Mouse (Mus musculus) neural tube, embryonic 10.5 days (tissue): ENCODE measurements around the gene Glb1l2.
A peak's percentile ranks its signal among the peaks of the same experiment; 100 is the strongest.

Experiments used
- DNase-seq: peaks from one replicate; pipeline ENCODE4 v3.0.0-alpha.2; 2017; ENCODE audit warnings: low spot score; ENCODE audit errors: extremely low spot score

The Glb1l2 gene

GRCm38 (mm10) chr9:26805935-26806666 lies at the start of gene Glb1l2:
TSS of gene Glb1l2 (minus strand) at chr9:26806468.
- DNase-seq: peak; percentile 97

GRCm38 (mm10) chr9:26831089-26831488 lies 24.8 kb upstream of the Glb1l2 start:
- no peak for DNase-seq

- no peak for DNase-seq
Observed at GRCm38 (mm10) chr9:26819942-26820341, 13.7 kb upstream of the Glb1l2 start.

- no peak for DNase-seq
Observed at GRCm38 (mm10) chr9:26808735-26809134, 2.5 kb upstream of the Glb1l2 start.

GRCm38 (mm10) chr9:26804321-26804720 lies 1.9 kb downstream of the Glb1l2 start:
- DNase-seq: no peak

GRCm38 (mm10) chr9:26800357-26800756 lies 5.9 kb downstream of the Glb1l2 start:
- no peak for DNase-seq

- no peak for DNase-seq
Observed at GRCm38 (mm10) chr9:26798731-26799130, 7.5 kb downstream of the Glb1l2 start.

- no peak for DNase-seq
Observed at GRCm38 (mm10) chr9:26798205-26798604, 8.1 kb downstream of the Glb1l2 start.

GRCm38 (mm10) chr9:26792829-26793228 lies 13.4 kb downstream of the Glb1l2 start:
- DNase-seq: no peak

- DNase-seq: no peak
Observed at GRCm38 (mm10) chr9:26783414-26783975, 22.8 kb downstream of the Glb1l2 start.

- no peak for DNase-seq
Observed at GRCm38 (mm10) chr9:26778421-26778820, 27.8 kb downstream of the Glb1l2 start.

- peak; percentile 40 for DNase-seq
Observed at GRCm38 (mm10) chr9:26776122-26776902, 30.0 kb downstream of the Glb1l2 start.

- DNase-seq: no peak
Observed at GRCm38 (mm10) chr9:26775700-26776099, 30.6 kb downstream of the Glb1l2 start.

GRCm38 (mm10) chr9:26768181-26768580 lies 38.1 kb downstream of the Glb1l2 start:
- no peak for DNase-seq

GRCm38 (mm10) chr9:26762477-26762876 lies 43.8 kb downstream of the Glb1l2 start:
- no peak for DNase-seq

- no peak for DNase-seq
Observed at GRCm38 (mm10) chr9:26760576-26760975, 45.7 kb downstream of the Glb1l2 start.

GRCm38 (mm10) chr9:26760081-26760480 lies 46.2 kb downstream of the Glb1l2 start:
- peak; percentile 37 for DNase-seq

GRCm38 (mm10) chr9:26748893-26749292 lies 57.4 kb downstream of the Glb1l2 start:
- DNase-seq: no peak

- DNase-seq: no peak
Observed at GRCm38 (mm10) chr9:26747121-26747520, 59.1 kb downstream of the Glb1l2 start.

GRCm38 (mm10) chr9:26742817-26743216 lies 63.5 kb downstream of the Glb1l2 start:
- DNase-seq: no peak

GRCm38 (mm10) chr9:26737116-26737515 lies 69.2 kb downstream of the Glb1l2 start:
- DNase-seq: no peak

GRCm38 (mm10) chr9:26733986-26734385 lies 72.3 kb downstream of the Glb1l2 start:
- DNase-seq: peak; percentile 57
